ENCODE assay signal across 23 mouse cellular contexts in the genomic region with DNA sequence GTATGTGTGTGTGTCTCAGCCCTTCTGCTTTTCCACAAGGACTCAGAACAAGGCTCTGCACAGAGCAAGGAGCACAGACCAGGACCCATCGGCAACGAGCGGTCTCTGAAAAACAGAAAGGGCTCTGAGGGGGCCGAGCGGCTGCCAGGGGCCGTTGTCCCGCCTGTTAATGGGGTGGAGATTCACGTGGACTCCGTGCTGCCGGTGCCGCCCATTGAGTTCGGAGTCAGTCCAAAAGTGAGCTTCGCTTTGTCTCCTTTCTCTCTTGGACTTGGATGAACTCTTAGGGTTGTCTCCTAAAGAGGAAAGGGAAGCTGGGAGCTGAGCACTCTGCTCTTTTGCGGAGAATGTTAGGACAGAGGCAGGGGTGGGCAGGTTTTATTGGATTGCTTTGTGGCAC. TPM values are rescaled to one million over a fixed set of nuclear protein-coding genes. Genes with fewer than 3 reads are reported as not detected.
A peak's percentile ranks its signal among the peaks of the same experiment; 100 is the strongest.
DNase-seq lines count a peak whose midpoint lies in the region; ATAC-seq and TF ChIP-seq lines count a peak whose summit lies in the region.
"Had no signal": no experiment of that assay in that cellular context is flagged by ENCODE, and none has a peak within 500 bp of the region (broad histone marks: within the 10 kb centered on the region; RNA-seq: fewer than 3 reads in every experiment).

No protein-coding gene starts in this region.

- no peak for TF ChIP-seq CTCF in kidney, adult 2 months (conservative IDR thresholded peaks at IDR 0.05; ENCODE audit: insufficient read depth, insufficient read length, low read depth, low read length)

- DNase-seq in cerebellum, adult 9-11 months, result peak; percentile 26
- no peak for DNase-seq in cerebellum, adult 11-12 months
- DNase-seq in kidney, adult 2 months, result peak; percentile 59
- DNase-seq in kidney, adult 18-20 months, result no peak
- DNase-seq in kidney, postnatal 36 days, result peak; percentile 24 to 58
- no peak for DNase-seq in hindbrain, embryonic 11.5 days (ENCODE audit: low spot score)
- DNase-seq: adrenal gland, adult 2 months; adrenal gland, postnatal 14 days; B cell, adult 2 months; cerebellum, adult 11 months; cerebellum, postnatal 10 days; cerebellum, postnatal 36 days; embryo, embryonic 11 days had no signal

- H3K4me3 ChIP-seq in kidney, adult 2 months (ENCODE audit: insufficient read depth, low read depth, low read length), result peak overlapping the region; percentile 23; the same call in 1 of the 2 replicates
- H3K4me3 ChIP-seq in kidney, embryonic 14.5 days (ENCODE audit: low read length), result no peak overlapping the region
- no peak overlapping the region for H3K4me3 ChIP-seq in hindbrain, embryonic 11.5 days (ENCODE audit: low read depth, low read length)
- H3K4me3 ChIP-seq: embryonic facial prominence, embryonic 10.5 days; embryonic facial prominence, embryonic 13.5 days; erythroblast, embryonic 14.5 days; forebrain, embryonic 12.5 days; forebrain, embryonic 15.5 days; hindbrain, embryonic 13.5 days had no signal

- H3K4me1 ChIP-seq in kidney, adult 2 months (ENCODE audit: control insufficient read depth, insufficient read depth, low read length), result peaks cover 2% of the 10 kb centered on the region; the same call in 1 of the 2 replicates
- no peaks in the 10 kb centered on the region for H3K4me1 ChIP-seq in kidney, embryonic 14.5 days (ENCODE audit: control insufficient read depth, insufficient read depth, low read length)
- no peaks in the 10 kb centered on the region for H3K4me1 ChIP-seq in hindbrain, embryonic 11.5 days (replicated peaks; ENCODE audit: control insufficient read depth, insufficient read depth, low read length)
- H3K4me1 ChIP-seq: embryonic facial prominence, embryonic 10.5 days; embryonic facial prominence, embryonic 13.5 days; forebrain, embryonic 12.5 days; forebrain, embryonic 15.5 days; hindbrain, embryonic 13.5 days had no signal

- no peak overlapping the region for H3K4me2 ChIP-seq in kidney, embryonic 14.5 days (replicated peaks; ENCODE audit: low read depth, low read length)
- no peak overlapping the region for H3K4me2 ChIP-seq in hindbrain, embryonic 11.5 days (replicated peaks; ENCODE audit: low read depth, low read length)
- H3K4me2 ChIP-seq: embryonic facial prominence, embryonic 13.5 days; forebrain, embryonic 12.5 days; forebrain, embryonic 15.5 days; heart, embryonic 11.5 days; hindbrain, embryonic 13.5 days had no signal

- no peaks in the 10 kb centered on the region for H3K27me3 ChIP-seq in kidney, adult 2 months (replicated peaks; ENCODE audit: control insufficient read depth, insufficient read depth, low read length)
- H3K27me3 ChIP-seq in kidney, embryonic 14.5 days (ENCODE audit: control insufficient read depth, insufficient read depth, low read length), result no peaks in the 10 kb centered on the region
- no peaks in the 10 kb centered on the region for H3K27me3 ChIP-seq in hindbrain, embryonic 11.5 days (ENCODE audit: control insufficient read depth, insufficient read depth, low read length)
- H3K27me3 ChIP-seq: CH12.LX; embryonic facial prominence, embryonic 13.5 days; forebrain, embryonic 12.5 days; forebrain, embryonic 15.5 days; hindbrain, embryonic 13.5 days had no signal

- no peak for TF ChIP-seq POLR2A in kidney, adult 2 months (IDR thresholded peaks at IDR 0.05; ENCODE audit: low read depth, low read length)

- H3K9ac ChIP-seq in kidney, embryonic 14.5 days (ENCODE audit: low read depth, low read length), result no peak overlapping the region
- H3K9ac ChIP-seq in hindbrain, embryonic 11.5 days (ENCODE audit: low read depth, low read length), result no peak overlapping the region
- H3K9ac ChIP-seq: embryonic facial prominence, embryonic 13.5 days; forebrain, embryonic 12.5 days; forebrain, embryonic 15.5 days; hindbrain, embryonic 13.5 days had no signal

- peak overlapping the region; percentile 82 for H3K27ac ChIP-seq in kidney, adult 2 months (ENCODE audit: insufficient read depth, low read depth, low read length)
- H3K27ac ChIP-seq in kidney, embryonic 14.5 days (ENCODE audit: low read depth, low read length), result no peak overlapping the region
- H3K27ac ChIP-seq in hindbrain, embryonic 11.5 days (ENCODE audit: low read depth, low read length), result no peak overlapping the region
- H3K27ac ChIP-seq: embryonic facial prominence, embryonic 10.5 days; embryonic facial prominence, embryonic 13.5 days; forebrain, embryonic 12.5 days; forebrain, embryonic 15.5 days; hindbrain, embryonic 13.5 days had no signal

- ATAC-seq in kidney, embryonic 14.5 days (ENCODE audit: low FRiP score, low TSS enrichment), result no peak
- ATAC-seq in hindbrain, embryonic 11.5 days (ENCODE audit: low FRiP score), result no peak
- ATAC-seq: forebrain, embryonic 15.5 days; hindbrain, embryonic 16.5 days had no signal

- 62% methylated on average over 14 of the region's 14 CpGs for WGBS in kidney, adult 2 months
- WGBS in kidney, embryonic 14.5 days, result 94% methylated on average over 14 of the region's 14 CpGs
- 92% methylated on average over 14 of the region's 14 CpGs for WGBS in hindbrain, embryonic 11.5 days

- H3K9me3 ChIP-seq in kidney, embryonic 14.5 days (ENCODE audit: control insufficient read depth, low read length), result no peaks in the 10 kb centered on the region
- no peaks in the 10 kb centered on the region for H3K9me3 ChIP-seq in hindbrain, embryonic 11.5 days (ENCODE audit: control insufficient read depth, low read length)
- H3K9me3 ChIP-seq: embryonic facial prominence, embryonic 10.5 days; embryonic facial prominence, embryonic 13.5 days; forebrain, embryonic 12.5 days; forebrain, embryonic 15.5 days; hindbrain, embryonic 13.5 days had no signal

- H3K36me3 ChIP-seq in kidney, adult 2 months (ENCODE audit: control insufficient read depth, insufficient read depth, low read length), result peaks cover 2% of the 10 kb centered on the region
- peaks cover 100% of the 10 kb centered on the region for H3K36me3 ChIP-seq in kidney, embryonic 14.5 days (ENCODE audit: control insufficient read depth, insufficient read depth, low read length)
- peaks cover 61% of the 10 kb centered on the region for H3K36me3 ChIP-seq in hindbrain, embryonic 11.5 days (ENCODE audit: control insufficient read depth, insufficient read depth, low read length)

RNA-seq across cellular contexts. Expression of a gene that starts 16.9 kb away (rescaled TPM):
- 30.2 and 37.2 TPM in 2 replicates for polyA plus RNA-seq in kidney, adult 2 months (2012; rRNA removed)
- polyA plus RNA-seq in kidney, embryonic 14.5 days (2014; fragmentation: Nextera tagmentation; extraction: Ambion mirVana), result 22.3 and 24.4 TPM in 2 replicates
- 23.8 and 26.8 TPM in 2 replicates for polyA plus RNA-seq in hindbrain, embryonic 11.5 days (2014; fragmentation: Nextera tagmentation; extraction: Ambion mirVana)

RNA-seq across cellular contexts. Expression of a gene that starts 40.5 kb away (rescaled TPM):
- 134 and 147 TPM in 2 replicates for polyA plus RNA-seq in kidney, adult 2 months (2012; rRNA removed)
- 64.1 and 64.3 TPM in 2 replicates for polyA plus RNA-seq in kidney, embryonic 14.5 days (2014; fragmentation: Nextera tagmentation; extraction: Ambion mirVana)
- polyA plus RNA-seq in hindbrain, embryonic 11.5 days (2014; fragmentation: Nextera tagmentation; extraction: Ambion mirVana), result 56.0 and 64.1 TPM in 2 replicates

Comparison
In these comparisons a context has a peak if more than half of its experiments do, and no peak if none do; other contexts are left out.
1. DNase-seq: peak in cerebellum, adult 9-11 months (single experiment), kidney, adult 2 months (single experiment) and kidney, postnatal 36 days (2 of 2); none in cerebellum, adult 11-12 months (single experiment), kidney, adult 18-20 months (single experiment) and hindbrain, embryonic 11.5 days (single experiment).